Mouse (Mus musculus) inflammation-experienced regulatory T-cells (primary cell): ENCODE results near the gene Fcer1g. TPM values are rescaled to one million over a fixed set of nuclear protein-coding genes. Genes with fewer than 3 reads are reported as not detected.

Source experiments
- polyA plus RNA-seq, 2 experiments: library from polyadenylated mRNA; unstranded; fragments of 100-300 nt; shearing (Covaris generic); gene quantifications; one replicate each; pipeline ENCODE4 v1.2.1; 2017

Gene Fcer1g
- 10 to 100 TPM in 1 of 2 experiments, 1 to 10 TPM in 1; 3.4 to 15.4 TPM for polyA plus RNA-seq

DNA sequence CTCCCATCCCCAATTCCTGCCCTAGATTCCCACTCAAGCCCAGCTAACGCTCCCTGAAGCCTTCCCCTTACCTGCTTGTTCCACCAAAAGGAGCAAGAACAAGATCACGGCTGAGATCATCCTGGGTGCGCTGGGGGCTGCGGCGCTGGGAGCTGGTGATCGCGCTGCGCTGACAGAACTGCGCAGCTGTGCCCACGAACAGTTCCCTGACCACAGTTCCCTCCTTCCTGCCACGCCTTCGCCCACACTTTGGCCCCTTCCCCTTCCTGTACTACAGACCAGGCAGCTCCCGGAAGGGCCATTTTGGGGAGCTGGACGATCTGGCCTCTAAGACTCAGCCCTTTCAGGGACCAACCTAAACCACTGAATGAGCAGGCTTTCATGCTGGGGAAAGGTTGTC is at the start of gene Fcer1g:
Gene Fcer1g (minus strand): TSS at position 240 of the 400 bp plus-strand sequence.

DNA sequence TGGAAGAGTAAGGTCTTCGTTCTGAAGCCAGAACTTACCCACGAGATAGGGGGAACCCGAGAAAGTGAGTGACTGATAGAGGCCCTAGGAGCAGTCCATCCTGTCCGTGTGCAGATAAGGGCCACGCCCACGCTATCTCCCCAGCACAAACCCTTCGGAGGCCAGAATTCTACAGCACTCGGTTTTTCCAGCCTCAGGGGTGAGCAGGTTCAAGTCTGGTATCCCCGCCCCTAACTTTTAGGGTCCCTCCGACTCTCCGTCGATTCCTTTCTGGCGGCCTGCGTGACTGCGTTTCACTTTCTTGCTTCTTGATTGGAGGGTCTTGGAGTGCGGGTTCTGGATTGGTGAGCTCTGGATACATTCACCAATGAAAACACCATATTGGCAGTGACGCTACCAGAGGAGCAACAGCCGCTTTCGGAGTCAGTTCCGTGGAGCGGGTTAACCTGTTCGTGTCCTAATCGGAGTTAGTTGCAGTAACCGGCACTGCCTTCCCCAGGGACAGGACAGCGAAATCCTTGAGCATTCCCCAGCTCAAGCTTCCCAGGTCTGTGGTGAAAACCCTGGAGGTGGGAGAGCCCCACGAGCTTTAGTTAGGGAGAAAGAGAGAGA is 46.9 kb upstream of the Fcer1g start, which contains the start of gene Ppox:
Gene Ppox (minus strand): TSS at position 271 of the 612 bp plus-strand sequence.

DNA sequence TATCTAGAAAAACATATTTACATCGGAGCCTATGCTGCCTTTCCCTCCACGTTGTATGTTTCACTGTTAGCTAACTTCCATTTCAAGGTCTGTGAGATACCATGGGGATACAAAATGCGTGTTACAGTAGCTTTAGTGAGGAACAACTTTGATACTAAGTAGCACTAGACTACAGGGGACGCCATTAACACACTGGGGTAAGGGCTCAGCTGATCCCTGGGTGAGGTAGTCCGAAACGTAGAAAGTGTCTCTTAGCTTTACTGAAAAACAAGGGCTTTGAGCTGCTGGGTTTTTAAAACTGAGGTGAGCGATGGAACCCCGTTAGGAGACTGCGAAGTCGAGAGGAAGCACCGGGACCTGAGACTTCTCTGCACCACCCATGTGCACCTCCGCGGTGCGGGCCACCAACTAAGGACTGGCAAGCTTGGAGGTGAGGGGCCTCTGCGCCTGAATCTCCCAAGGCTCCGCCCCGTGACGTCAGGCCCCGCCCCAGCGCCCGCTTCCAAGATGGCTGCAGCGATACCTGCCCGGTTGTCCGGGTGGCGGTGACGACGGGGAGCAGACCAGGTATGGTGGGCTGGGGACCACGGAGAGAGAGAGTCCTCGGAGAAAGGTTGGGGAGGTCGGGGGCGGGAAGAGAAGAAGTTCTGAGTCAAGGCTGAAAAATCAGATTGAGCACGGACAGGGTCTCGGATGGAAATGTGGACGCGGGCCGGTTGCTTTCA is 35.8 kb upstream of the Fcer1g start, which contains the start of gene B4galt3:
Gene B4galt3 (plus strand): TSS at position 481 of the 725 bp plus-strand sequence.

DNA sequence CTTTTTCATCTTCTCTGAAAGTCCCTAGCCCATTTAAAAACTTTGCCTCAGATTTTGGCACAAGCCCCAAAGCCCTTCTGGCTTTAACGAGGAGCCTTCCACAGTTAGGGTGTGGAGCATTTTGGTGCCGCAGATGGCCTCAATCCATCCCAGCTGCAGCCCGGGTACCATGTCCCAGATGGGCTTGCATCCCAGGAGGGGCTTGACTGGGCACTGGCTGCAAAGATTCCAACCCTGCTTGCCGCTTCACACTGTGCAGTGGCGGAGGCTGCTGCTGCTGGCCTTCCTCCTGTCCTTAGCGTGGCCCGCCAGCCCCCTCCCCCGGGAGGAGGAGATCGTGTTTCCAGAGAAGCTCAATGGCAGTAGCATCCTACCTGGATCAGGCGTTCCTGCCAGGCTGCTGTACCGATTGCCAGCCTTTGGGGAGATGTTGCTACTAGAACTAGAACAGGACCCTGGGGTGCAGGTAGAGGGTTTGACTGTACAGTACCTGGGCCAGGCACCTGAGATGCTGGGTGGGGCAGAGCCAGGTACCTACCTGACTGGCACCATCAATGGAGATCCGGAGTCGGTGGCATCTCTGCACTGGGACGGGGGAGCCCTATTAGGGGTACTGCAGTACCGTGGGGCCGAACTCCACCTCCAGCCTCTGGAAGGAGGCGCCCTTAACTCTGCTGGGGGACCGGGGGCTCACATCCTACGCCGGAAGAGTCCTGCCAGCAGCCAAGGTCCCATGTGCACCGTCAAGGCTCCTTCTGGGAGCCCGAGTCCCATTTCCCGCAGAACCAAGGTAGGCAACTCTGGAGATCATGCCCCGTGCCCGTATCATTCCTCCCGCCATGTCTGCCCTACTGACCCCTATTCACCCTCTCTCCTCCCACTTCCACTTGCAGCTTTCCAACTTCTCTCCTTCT is 16.8 kb upstream of the Fcer1g start, which contains the start of gene Ndufs2:
Gene Ndufs2 (minus strand): TSS at position 709 of the 914 bp plus-strand sequence.

DNA sequence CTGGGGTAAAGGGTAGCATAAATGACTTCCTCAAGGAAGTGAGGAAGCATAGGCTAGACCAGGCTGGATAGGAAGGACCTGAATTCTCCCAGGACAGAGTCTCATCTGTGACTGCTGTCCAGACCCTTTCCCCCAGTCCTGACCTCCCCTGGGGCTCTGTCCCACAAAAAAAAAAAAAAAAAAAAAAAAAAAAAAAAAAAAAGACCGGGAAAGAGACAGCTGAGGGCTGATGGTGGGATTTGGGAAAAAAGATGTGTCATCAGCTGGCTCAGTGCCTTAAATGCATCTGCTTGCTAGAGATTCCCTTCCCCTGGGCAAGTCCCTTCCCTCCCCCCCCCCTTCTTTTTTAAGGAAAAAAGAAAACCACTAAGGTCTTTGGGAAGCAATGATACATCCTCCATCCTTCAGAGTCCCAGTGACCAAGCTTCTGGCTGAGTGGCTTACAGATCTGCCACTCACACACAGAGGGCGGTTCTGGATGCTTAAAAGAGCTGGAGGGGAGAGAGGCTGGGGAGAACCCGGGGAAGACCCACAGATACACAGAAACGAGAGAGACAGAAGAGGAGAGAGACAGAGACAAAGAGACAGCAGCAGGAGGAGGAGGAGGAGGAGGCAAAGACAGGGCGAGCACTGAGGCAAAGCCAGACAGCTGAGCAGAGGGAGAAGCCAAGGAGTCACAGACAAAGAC is 15.9 kb upstream of the Fcer1g start, which contains the start of gene Adamts4:
Gene Adamts4 (plus strand): TSS at position 509 of the 688 bp plus-strand sequence.

DNA sequence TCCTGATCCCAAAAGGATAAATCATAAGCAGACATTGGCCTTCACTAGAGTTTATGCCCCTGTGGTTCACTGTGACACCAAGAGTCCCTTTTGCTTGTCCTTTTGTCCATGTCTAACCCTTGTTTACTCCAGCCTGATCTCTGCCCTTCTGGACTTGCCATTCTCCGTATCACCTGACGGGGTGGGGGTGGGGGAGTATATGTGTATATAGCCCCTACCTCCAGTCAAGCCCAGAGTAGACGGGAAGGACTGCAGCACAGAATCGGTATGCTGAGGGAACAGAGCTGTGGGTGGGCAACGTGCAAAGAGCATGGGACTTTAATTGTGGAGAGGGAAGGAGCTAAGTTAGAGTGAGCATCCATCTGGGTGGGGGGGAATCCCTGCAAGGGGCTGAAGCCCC is 9.3 kb downstream of the Fcer1g start, which contains the start of gene Apoa2:
Gene Apoa2 (plus strand): TSS at position 198 of the 400 bp plus-strand sequence.

DNA sequence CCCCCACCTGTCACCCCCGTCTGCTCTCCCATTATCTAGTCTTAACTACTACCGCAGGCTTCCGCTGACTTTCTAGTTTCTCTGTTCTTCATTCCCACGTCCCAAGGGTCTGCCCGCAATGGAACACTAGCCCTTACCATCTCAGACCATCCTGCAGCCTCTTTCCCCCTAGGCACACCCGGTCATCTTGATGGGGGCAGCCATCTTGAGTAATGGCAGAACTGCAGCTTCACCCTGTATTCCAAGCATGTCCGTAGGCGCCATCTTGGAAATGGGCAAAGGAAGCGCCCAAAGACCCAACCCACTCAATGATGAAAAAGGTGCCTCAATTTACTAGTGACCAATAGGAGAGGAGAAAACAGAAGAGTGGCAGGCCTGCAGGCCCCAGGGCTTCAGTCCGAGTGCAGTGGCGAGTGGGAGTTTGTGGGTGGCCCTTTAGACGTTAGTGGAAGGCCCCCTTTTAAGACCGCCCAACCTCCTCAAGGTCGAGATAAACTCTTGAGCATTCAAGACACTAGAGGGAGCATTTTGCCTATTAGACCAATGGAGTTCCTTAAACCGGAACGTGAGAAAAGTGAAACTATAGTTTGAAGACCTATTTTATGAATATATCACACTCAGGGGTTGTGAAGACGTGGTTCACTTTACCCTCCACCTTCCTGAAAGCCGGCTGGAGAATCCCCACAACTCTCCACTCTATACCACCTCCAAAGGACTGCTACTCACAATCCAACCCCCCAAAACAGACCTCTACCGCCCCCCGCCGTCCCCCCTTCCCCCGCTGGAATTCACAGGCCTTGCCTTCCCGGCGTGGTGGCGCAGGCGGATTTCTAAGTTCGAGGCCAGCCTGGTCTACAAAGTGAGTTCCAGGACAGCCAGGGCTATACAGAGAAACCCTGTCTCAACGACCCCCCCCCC is 11.7 kb downstream of the Fcer1g start, which contains the start of gene Tomm40l:
Gene Tomm40l (minus strand): TSS at position 277 of the 918 bp plus-strand sequence.

DNA sequence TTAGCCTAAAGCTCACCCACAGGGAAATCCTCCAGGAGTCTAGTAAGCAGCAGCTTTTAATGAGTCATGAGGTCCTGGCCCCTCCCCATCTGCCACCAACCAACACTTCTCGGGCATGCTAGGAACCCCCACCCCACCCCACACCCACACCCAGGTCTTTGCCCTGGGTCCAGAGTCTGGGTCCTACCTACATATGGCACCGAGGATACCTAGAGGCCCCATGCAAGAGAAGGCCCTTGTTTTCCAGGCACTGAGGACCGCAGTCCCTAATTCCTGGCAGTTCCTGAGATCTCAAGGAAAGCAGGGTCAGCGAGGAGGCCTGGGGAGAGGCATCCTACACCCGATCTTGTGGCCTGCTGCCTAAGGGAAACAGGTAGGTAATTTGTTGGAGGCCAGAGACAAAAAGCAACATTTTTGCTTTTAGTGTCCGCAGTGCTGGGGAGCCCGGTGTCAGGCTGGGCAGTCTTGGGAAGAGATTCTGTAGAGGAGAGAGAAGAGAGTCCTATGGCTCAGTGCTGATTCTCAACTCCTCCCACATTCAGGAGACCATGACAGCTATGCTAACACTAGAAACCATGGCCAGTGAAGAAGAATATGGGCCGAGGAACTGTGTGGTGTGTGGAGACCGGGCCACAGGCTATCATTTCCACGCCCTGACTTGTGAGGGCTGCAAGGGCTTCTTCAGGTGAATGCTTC is 20.2 kb downstream of the Fcer1g start, which contains the start of gene Nr1i3:
Gene Nr1i3 (plus strand): TSS at position 170 of the 696 bp plus-strand sequence.

DNA sequence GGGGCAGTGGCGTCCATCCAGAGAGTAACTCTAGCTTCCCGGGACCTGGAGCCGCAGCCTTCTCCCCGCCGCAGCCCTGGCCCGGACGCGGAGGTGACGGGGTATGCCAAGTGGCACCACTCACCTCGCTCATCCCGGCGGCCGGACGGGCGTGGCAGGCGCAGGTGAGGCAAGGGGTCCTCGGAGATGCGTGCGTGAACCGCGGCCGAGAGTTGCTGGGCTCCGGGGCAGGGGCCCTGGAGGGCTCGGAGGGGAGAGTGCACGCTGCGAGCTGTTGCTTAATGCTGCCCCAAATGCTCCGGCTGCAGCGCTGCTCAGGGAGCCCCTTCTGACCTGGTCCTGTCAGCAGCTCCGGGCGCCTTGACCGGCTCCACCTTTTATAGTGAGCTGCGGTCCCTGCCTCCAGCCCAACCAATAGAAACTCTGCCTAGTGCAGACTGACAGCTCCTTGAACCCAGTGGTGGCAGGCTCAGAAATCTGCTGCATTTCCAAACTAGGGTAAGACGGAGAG is 38.2 kb downstream of the Fcer1g start, which contains the start of gene Pcp4l1:
Gene Pcp4l1 (minus strand): TSS at position 382 of the 511 bp plus-strand sequence.

Other genes starting within 250 kb of the Fcer1g start
- gene Fcgr4, start 215.4 kb downstream of the Fcer1g start, polyA plus RNA-seq: 1 to 10 TPM in 1 of 2 experiments, under 1 TPM in 1; 0.17 to 2.2 TPM
- gene Fcgr3, start 169.4 kb downstream of the Fcer1g start, polyA plus RNA-seq: 1 to 10 TPM in 1 of 2 experiments, under 1 TPM in 1; 0.36 to 4.0 TPM
- gene Cfap126, start 120.4 kb downstream of the Fcer1g start, polyA plus RNA-seq: 1 to 10 TPM in 1 of 2 experiments, not detected in 1; 3.6 TPM
- 100 to 1,000 TPM; 156 to 158 TPM for gene Sdhc, start 83.8 kb downstream of the Fcer1g start, polyA plus RNA-seq
- under 1 TPM in 1 of 2 experiments, not detected in 1; 0.36 TPM for gene Mpz, start 83.7 kb downstream of the Fcer1g start, polyA plus RNA-seq
- under 1 TPM in 1 of 2 experiments, not detected in 1; 0.17 TPM for gene Pcp4l1, start 38.1 kb downstream of the Fcer1g start, polyA plus RNA-seq
- 1 to 10 TPM in 1 of 2 experiments, under 1 TPM in 1; 0.27 to 1.2 TPM for gene Nr1i3, start 20.4 kb downstream of the Fcer1g start, polyA plus RNA-seq
- gene Tomm40l, start 11.9 kb downstream of the Fcer1g start, polyA plus RNA-seq: 10 to 100 TPM; 29.9 to 43.7 TPM
- gene Apoa2, start 9.3 kb downstream of the Fcer1g start, polyA plus RNA-seq: not detected
- 1 to 10 TPM in 1 of 2 experiments, not detected in 1; 1.3 TPM for gene Adamts4, start 16.1 kb upstream of the Fcer1g start, polyA plus RNA-seq
- 100 to 1,000 TPM; 174 to 195 TPM for gene Ndufs2, start 17.0 kb upstream of the Fcer1g start, polyA plus RNA-seq
- 10 to 100 TPM; 39.8 to 41.4 TPM for gene B4galt3, start 36.0 kb upstream of the Fcer1g start, polyA plus RNA-seq
- 10 to 100 TPM; 63.5 to 98.8 TPM for gene Ppox, start 46.8 kb upstream of the Fcer1g start, polyA plus RNA-seq
- gene Usp21, start 53.6 kb upstream of the Fcer1g start, polyA plus RNA-seq: 10 to 100 TPM; 58.7 to 64.2 TPM
- 10 to 100 TPM; 64.4 to 71.1 TPM for gene Ufc1, start 60.7 kb upstream of the Fcer1g start, polyA plus RNA-seq
- gene Dedd, start 94.8 kb upstream of the Fcer1g start, polyA plus RNA-seq: 10 to 100 TPM; 42.6 to 52.0 TPM
- gene Nit1, start 111.3 kb upstream of the Fcer1g start, polyA plus RNA-seq: 10 to 100 TPM; 42.0 to 43.2 TPM
- gene Pfdn2, start 111.3 kb upstream of the Fcer1g start, polyA plus RNA-seq: 100 to 1,000 TPM in 1 of 2 experiments, 10 to 100 TPM in 1; 80.8 to 111 TPM
- gene Klhdc9, start 126.4 kb upstream of the Fcer1g start, polyA plus RNA-seq: not detected
- 1 to 10 TPM in 1 of 2 experiments, under 1 TPM in 1; 0.29 to 1.4 TPM for gene Nectin4, start 135.7 kb upstream of the Fcer1g start, polyA plus RNA-seq
- 100 to 1,000 TPM; 170 to 197 TPM for gene Arhgap30, start 154.6 kb upstream of the Fcer1g start, polyA plus RNA-seq
- gene Usf1, start 176.9 kb upstream of the Fcer1g start, polyA plus RNA-seq: 10 to 100 TPM; 72.9 to 77.0 TPM
- 1 to 10 TPM; 2.6 to 3.1 TPM for gene Tstd1, start 184.5 kb upstream of the Fcer1g start, polyA plus RNA-seq
- 1 to 10 TPM in 1 of 2 experiments, not detected in 1; 1.8 TPM for gene F11r, start 203.2 kb upstream of the Fcer1g start, polyA plus RNA-seq